8 mouse cellular contexts compared by ENCODE assay signal in the genomic region with DNA sequence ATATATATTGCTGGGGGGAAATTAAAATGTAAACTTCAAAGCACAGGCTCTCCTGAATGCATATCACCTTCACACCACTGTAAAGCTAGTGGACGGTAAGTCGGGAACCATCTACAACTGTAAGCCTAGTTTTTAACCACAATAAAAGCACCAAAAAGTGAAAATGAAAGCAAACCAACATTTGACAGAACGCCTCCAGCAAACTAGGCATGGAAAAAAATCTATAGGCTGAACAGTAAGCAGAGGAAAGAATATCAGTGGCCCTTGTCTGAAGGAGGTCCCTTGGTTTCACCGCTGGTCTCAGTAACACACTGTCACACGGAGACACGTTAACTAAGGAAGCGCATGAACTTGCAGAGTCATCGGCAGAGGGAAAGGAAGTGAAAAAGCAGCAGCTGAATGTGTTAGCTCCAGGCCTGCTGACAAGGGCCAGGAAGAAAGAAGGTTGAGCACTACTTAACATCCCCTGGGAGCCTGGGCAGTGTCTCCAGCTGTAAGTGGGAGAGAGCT. TPM values are rescaled to one million over a fixed set of nuclear protein-coding genes. Genes with fewer than 3 reads are reported as not detected.
DNase-seq lines count a peak whose midpoint lies in the region; ATAC-seq lines count a peak whose summit lies in the region.

No protein-coding gene starts in this region.

- ATAC-seq in heart, embryonic 16.5 days (replicated peaks; ENCODE audit: extremely low read depth, insufficient read depth, low FRiP score) = no peak
- ATAC-seq in forebrain, embryonic 12.5 days (ENCODE audit: low FRiP score) = no peak

- H3K9me3 ChIP-seq in heart, embryonic 16.5 days (replicated peaks; ENCODE audit: control insufficient read depth, low read length) = 0 out of 2 replicates have a peak, but pooled peaks cover 2% of the 10 kb centered on the region
- H3K9me3 ChIP-seq in forebrain, embryonic 12.5 days = no peaks in the 10 kb centered on the region

- H3K9ac ChIP-seq in heart, embryonic 16.5 days (ENCODE audit: low read length) = peak overlapping the region; percentile 30; the same call in 1 of the 2 replicates
- H3K9ac ChIP-seq in forebrain, embryonic 12.5 days = no peak overlapping the region

- DNase-seq in 416B (ENCODE audit: low read depth) = peak; percentile 91
- DNase-seq in MEL-GATA-1-ER (ENCODE audit: extremely low read depth, low read depth) = peak; percentile 86
- DNase-seq in monocyte, adult 2 months (ENCODE audit: low read depth in 1 of 2, low spot score in 2 of 2) = peak; percentile 5
- DNase-seq in embryo, embryonic 10 days (ENCODE audit: low spot score) = no peak
- DNase-seq in ovary, postnatal 10 days (ENCODE audit: low spot score) = no peak
- no peak for DNase-seq in left cerebral cortex, adult 18-20 months (ENCODE audit: low spot score in 2 of 2)

- H3K36me3 ChIP-seq in heart, embryonic 16.5 days (ENCODE audit: control insufficient read depth, insufficient read depth) = no peaks in the 10 kb centered on the region
- H3K36me3 ChIP-seq in forebrain, embryonic 12.5 days (replicated peaks) = no peaks in the 10 kb centered on the region

- peak overlapping the region; percentile 42 for H3K4me2 ChIP-seq in heart, embryonic 16.5 days (ENCODE audit: low read depth, low read length)
- no peak overlapping the region for H3K4me2 ChIP-seq in forebrain, embryonic 12.5 days

- peak overlapping the region; percentile 26 for H3K4me3 ChIP-seq in heart, embryonic 16.5 days (ENCODE audit: low read length)
- H3K4me3 ChIP-seq in forebrain, embryonic 12.5 days (replicated peaks) = no peak overlapping the region

- no peaks in the 10 kb centered on the region for H3K4me1 ChIP-seq in heart, embryonic 16.5 days (ENCODE audit: control insufficient read depth, insufficient read depth, low read length)
- no peaks in the 10 kb centered on the region for H3K4me1 ChIP-seq in forebrain, embryonic 12.5 days

- H3K27me3 ChIP-seq in heart, embryonic 16.5 days (ENCODE audit: control insufficient read depth, insufficient read depth, low read length) = no peaks in the 10 kb centered on the region
- 0 out of 2 replicates have a peak, but pooled peaks cover 4% of the 10 kb centered on the region for H3K27me3 ChIP-seq in forebrain, embryonic 12.5 days

- WGBS in heart, embryonic 16.5 days = 65% methylated on average over 8 of the region's 8 CpGs
- WGBS in forebrain, embryonic 12.5 days = 85% methylated on average over 8 of the region's 8 CpGs

- H3K27ac ChIP-seq in heart, embryonic 16.5 days (ENCODE audit: low read length) = no peak overlapping the region
- no peak overlapping the region for H3K27ac ChIP-seq in forebrain, embryonic 12.5 days

RNA-seq across cellular contexts. Expression of a gene that starts 17.2 kb away (rescaled TPM):
- polyA plus RNA-seq in heart, embryonic 16.5 days (2015; fragmentation: Nextera tagmentation; extraction: Ambion mirVana) = 0.14 and 0.25 TPM in 2 replicates
- 0.38 and 0.42 TPM in 2 replicates for polyA plus RNA-seq in forebrain, embryonic 12.5 days (2016; fragmentation: Nextera tagmentation; extraction: Ambion mirVana)
- under 1 TPM; 0.21 to 0.26 TPM for total RNA-seq in left cerebral cortex, adult 18-20 months (2021)

RNA-seq across cellular contexts. Expression of a gene that starts 17.2 kb away (rescaled TPM):
- polyA plus RNA-seq in heart, embryonic 16.5 days (2015; fragmentation: Nextera tagmentation; extraction: Ambion mirVana) = 28.3 and 30.4 TPM in 2 replicates
- polyA plus RNA-seq in forebrain, embryonic 12.5 days (2016; fragmentation: Nextera tagmentation; extraction: Ambion mirVana) = 37.8 and 38.5 TPM in 2 replicates
- 10 to 100 TPM; 15.3 to 18.0 TPM for total RNA-seq in left cerebral cortex, adult 18-20 months (2021)

RNA-seq across cellular contexts. Expression of a gene that starts 34.0 kb away (rescaled TPM):
- 16.6 and 17.6 TPM in 2 replicates for polyA plus RNA-seq in heart, embryonic 16.5 days (2015; fragmentation: Nextera tagmentation; extraction: Ambion mirVana)
- 53.6 and 57.8 TPM in 2 replicates for polyA plus RNA-seq in forebrain, embryonic 12.5 days (2016; fragmentation: Nextera tagmentation; extraction: Ambion mirVana)
- 10 to 100 TPM; 21.0 to 21.1 TPM for total RNA-seq in left cerebral cortex, adult 18-20 months (2021)

Comparison
In these comparisons a context has a peak if more than half of its experiments do, and no peak if none do; other contexts are left out.
1. DNase-seq: peak in 416B (single experiment), MEL-GATA-1-ER (single experiment) and monocyte, adult 2 months (2 of 2); none in embryo, embryonic 10 days (single experiment), ovary, postnatal 10 days (single experiment) and left cerebral cortex, adult 18-20 months (0 of 2).